Mouse (Mus musculus) heart, adult 18-20 months (tissue): ENCODE measurements at regions not wholly inside any gene's neighbourhood (a gene's known extent, or its start where the extent isn't known, plus 50 kb on each side); places are given as distances from the start of the nearest gene placed in this dataset.

Source experiments
- DNase-seq, 2 experiments: peaks; one replicate each; pipeline ENCODE4 v3.0.0; 2021 to 2022; ENCODE audit warnings: mixed read lengths in 1 of 2

- no peak for DNase-seq
These were observed 77.5 kb downstream of the Abo start for GRCm38 (mm10) chr2:26787312-26787711.

- no peak for DNase-seq
These were observed 87.8 kb downstream of the Abo start for GRCm38 (mm10) chr2:26777016-26777415.

- DNase-seq, result no peak
These were observed 82.3 kb upstream of the Lcn4 start for GRCm38 (mm10) chr2:26753357-26753756.

DNA sequence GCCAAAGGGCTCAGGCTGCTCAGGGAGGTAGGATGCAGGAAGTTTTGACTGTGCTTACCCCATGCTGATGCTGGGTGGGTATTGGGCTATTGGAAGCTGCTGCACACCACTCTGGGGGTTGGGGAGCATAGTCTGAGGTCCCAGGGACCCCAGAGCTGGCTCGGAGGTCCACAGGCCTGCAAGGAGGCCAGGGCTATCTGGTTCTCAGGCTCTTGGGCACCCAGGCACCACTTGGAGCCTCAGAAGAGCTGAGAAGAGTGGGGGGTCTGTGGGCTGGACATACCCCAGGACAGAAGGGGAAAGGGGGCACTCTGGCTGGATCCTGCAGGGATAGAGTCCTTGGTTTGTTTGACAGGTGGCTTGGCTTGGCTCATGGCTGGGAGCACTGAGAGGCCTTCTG lies 80.8 kb upstream of the Lcn4 start:
- DNase-seq, result no peak

DNA sequence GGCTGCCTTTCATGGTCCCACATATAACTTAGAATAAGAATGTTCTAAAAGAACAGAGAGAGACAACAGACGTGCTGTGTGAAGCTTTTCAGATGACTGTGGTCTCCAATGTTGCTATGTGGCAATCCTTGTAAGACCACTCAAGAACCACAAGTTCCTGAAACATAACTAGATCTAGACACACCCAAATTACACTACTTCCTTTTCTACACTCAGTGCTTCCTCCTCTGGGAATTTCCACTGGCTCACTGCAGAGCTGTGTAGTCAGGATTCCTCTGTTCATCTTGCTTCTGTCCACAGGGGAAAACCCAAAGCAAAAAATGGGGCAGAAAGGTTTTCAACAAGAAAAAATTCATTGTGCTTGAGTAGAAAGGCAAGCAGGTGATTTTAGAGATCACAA lies 73.3 kb upstream of the Lcn4 start:
- DNase-seq, result peak in 1 of 2 experiments; percentile 46

- DNase-seq, result no peak
These were observed 67.8 kb upstream of the Lcn4 start for GRCm38 (mm10) chr2:26738926-26739325.

- DNase-seq, result no peak
These were observed 66.6 kb upstream of the Lcn4 start for GRCm38 (mm10) chr2:26737725-26738124.
